Mouse (Mus musculus) mesoderm, embryonic 11.5 days (tissue): ENCODE data around the gene Sbk1.
"Not testable (repeated sequence)": the region's sequence is repeated elsewhere in the genome, so short reads cannot be mapped to it uniquely, and the experiment has no call there.

Source experiments
- DNase-seq: peaks from one replicate; pipeline ENCODE4 v3.0.0-alpha.2; 2012; ENCODE audit warnings: low read depth, low spot score

Gene Sbk1

DNA sequence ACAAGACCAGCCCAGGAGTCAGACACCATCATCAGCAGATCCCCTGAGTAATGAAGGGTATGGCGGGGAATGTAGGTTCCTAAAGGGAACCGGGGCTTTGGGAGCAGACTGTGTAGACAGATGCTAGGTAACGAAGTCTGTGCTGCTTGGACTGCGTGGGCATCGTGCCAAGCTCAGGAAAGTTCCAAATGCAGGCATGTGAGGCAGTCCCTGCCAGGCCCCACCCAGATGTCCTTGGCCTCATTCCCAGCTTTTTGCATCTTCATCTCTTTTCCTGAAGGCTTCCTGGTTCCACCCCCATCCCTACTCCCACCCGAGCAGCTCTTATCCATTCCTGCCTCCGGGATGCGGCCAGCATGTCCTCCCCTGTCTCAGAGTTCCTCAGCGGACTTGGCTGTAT is 6.5 kb upstream of the Sbk1 start:
- no peak for DNase-seq

GRCm38 (mm10) chr7:126266372-126266870 is 6.0 kb upstream of the Sbk1 start:
- no peak for DNase-seq

GRCm38 (mm10) chr7:126267606-126268005 is 4.8 kb upstream of the Sbk1 start:
- no peak for DNase-seq

DNA sequence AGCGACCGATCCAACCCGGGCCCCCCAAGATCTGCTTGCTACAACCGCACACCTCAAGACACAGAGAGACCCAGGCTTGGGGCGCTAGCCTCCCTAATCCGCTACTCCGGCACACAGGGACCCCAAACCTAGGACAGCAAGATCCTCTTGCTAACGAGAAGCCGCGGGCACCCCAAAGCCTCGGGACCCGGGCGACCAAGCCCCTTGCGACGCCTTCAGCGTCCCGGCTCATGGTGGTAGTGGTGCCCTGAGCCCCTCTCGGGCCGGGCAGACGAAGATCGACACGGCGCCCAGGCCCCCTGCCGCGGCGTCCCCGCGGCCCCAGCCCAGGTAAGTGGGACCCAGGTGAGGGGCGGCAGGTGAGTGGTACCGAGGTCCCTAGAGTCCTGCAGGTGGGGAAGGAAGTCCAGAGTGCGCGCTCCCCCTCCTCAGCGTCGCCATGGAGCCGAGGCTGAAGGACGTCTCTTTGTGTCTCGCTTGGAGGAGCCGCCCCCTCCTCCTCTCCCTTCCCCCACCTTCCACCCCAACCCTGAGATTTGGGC is 422 bp downstream of the Sbk1 start:
- peak; percentile 65 for DNase-seq

DNA sequence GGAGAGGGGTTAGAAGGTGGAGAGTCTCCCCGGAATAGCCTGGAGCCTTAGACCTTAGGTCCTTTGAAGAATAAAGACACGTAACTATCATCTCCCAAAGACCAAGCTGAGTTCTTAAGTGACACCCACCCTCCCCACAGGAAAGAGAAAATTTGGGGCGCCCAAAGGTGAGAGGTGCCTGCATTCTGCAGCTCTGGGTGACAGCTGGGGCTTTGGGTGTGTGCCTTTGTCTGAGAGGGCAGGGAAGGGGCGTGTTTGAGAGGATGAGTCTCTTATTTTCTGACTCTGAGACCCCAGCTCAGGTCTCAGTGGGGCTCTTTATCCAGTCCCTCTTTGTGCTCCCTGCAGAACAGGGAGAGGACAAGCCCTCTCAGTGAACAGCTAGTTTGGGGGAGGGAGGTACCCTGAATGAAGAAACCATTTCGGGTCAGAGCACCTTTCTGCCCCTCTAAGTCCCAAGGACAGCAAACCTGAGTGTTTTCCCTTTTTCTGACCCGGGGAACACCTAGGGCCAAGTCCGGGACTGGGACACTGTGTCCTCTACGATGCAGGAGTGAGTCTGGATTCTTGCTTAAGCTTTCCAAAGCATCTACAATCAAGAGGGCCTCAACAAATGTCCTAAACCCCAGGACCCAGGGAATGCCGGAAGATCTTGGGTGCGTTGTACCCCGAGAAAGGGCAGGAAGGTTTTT is 1.1 kb downstream of the Sbk1 start:
- no peak for DNase-seq

GRCm38 (mm10) chr7:126274137-126274536 is 1.7 kb downstream of the Sbk1 start:
- DNase-seq, result no peak

DNA sequence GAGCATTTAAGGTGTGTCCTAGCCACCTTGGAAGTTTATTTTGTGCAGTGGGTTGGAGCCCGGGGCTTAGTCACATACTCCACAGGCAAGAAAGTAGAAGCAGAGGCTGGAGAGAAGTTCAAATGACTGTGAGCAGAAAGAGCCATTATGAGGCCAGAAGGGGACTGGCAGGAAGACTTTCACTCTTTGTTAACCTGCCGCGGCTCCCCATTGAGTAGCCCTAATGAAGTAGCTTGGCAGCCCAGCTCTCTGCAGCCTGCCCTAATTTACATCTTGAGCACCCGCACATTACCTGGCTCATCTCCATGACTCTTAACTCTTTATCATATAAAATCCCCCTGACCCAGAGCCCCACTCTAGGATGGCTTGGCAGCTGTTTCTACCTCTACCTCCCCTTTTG is 2.2 kb downstream of the Sbk1 start:
- no peak for DNase-seq

- DNase-seq, result no peak
Observed at GRCm38 (mm10) chr7:126275711-126276110, 3.3 kb downstream of the Sbk1 start.

DNA sequence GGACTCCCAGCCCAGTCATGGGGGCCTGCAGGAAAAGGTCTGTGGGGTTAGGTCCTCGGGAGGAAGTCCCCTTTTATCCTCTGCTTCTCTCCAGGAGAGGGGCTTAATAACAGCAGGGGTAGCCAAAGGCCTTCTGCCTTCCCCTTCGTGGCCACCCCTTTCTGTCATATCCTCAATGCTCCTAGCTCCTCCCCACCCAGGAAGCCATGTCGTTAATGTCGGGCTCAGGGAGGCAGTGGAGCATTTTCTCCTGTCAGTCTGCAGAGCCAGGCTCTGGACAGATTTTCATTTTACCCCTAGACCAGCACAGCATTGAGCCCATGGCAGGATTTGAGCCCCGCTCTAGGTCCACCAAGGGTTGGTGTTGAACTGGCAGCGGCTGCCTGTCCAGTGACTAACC is 3.9 kb downstream of the Sbk1 start:
- no peak for DNase-seq

DNA sequence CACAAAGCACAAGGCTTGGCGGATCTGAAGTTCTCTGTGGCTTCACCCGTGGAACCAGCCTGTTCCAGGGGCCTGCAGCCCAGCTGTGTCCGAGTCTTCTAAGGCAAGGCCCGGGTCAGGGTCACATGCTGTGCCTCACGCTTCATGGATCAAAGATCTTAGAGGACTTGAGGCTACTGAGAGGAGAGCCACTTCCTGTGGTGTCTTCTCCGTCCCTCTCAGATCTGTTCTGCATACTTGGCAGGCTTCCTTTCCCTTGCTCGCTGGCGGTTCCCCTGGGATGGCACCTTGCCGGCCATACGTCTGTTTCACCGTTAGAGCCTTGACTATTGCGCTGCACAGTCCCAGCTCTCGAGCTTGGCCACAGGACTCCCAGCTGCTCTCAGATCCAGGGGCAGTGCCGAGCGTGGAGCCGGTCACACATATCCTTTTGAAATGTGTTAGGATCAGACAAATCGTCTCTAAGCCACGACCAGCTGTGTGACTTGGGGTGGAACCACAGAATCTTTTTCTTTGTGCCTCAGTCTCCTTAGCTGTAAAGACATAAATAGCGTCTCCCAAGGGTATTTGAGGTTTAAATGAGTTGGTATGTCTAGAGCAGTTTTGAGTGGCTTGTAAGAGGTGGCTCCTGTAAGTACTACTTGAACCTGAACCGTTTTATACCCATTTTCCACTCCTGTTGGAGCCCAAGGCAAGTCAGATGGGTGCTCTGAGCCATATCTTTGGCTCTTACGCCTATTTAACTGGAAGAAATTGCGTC is 5.3 kb downstream of the Sbk1 start:
- no peak for DNase-seq

DNA sequence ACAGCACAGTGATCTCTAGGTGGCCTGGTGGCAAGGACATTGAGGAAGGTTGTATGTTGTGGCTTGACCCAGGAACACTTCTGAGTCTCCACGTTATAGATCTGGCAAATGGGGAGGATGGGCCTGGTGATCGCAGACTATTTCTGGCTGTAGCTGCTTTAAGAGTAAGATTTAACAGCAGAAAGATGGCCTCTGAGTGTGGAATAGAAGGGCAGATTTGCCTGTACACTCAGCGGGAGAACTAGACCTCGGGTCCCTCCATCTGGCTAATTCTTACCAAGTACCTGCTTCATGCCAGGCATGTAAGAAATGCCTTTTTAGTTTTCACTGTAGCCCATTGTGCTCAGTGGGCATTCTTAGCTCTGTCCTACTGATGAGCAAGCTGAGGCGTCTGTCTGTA is 6.4 kb downstream of the Sbk1 start:
- DNase-seq, result no peak

- DNase-seq, result no peak
Observed at GRCm38 (mm10) chr7:126279774-126280482, 7.5 kb downstream of the Sbk1 start.

- no peak for DNase-seq
Observed at GRCm38 (mm10) chr7:126280696-126281095, 8.3 kb downstream of the Sbk1 start.

DNA sequence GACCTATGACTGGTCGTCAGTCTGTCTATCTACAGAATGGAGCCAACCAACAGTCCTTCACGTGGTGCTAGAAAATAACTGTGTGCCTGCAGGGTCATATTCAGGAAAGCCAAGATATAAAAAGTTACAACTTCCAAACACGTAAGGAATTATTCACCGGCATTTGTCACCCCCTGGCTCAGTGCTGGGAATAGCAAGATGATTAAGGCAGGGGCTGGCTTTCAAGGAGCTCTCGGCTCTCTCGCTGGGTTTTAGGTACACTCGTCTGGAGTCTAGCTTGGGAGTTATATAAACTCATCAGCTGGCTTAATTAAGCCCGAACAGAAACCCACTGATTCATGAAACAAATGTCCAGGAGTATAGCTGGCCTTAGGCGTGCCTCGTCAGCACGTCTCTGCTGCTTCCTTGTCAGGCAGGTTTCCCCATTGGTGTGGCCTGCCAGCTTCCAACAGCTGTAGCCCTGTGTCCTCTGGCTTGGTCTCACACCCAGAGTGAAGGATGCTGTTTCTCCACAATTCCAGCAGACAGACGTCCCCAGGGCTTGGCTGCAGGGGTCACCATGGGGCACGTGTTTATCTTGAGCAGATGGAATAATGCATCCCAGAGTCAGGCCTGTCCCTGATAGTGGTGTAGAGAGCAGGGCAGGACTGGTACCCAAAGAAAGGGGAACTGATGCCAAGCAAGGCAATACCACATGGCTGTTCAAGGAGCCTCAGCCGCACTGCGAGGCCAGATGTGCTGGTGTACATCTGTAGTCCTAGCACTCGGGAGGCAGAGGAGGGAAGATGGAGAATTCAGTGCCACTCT is 9.7 kb downstream of the Sbk1 start:
- no peak for DNase-seq

DNA sequence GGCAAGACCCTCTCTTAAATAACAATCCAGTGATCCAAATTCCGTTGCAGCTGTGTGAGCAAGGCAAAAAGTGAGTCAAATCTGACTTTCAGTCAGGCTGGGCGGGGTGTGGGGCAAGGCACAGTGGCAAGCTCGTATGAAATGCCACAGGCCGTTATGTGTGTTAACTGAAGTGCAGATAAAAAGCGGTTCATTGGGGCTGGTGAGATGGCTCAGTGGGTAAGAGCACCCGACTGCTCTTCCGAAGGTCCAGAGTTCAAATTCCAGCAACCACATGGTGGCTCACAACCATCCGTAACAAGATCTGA is 10.2 kb downstream of the Sbk1 start:
- not testable (repeated sequence) for DNase-seq

DNA sequence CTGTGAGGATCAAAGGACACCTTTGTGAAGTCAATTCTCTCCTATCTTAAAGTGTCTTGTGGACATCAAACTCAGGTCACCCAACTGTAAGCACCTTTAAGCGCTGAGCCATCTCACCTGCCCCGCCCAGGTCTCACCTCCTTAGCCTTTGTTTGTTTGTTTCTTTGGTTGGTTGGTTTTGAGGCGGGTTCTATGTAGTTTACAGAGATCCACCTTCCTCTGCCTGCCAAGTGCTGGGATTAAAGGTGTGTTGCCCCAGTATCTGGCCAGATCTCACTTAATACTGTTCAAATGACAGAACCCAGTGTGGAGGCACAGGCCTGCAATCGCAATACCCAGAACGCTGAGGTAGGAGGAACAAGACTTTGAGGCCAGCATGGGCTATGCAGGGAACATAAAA is 11.6 kb downstream of the Sbk1 start:
- DNase-seq, result no peak

- no peak for DNase-seq
Observed at GRCm38 (mm10) chr7:126284441-126284840, 12.0 kb downstream of the Sbk1 start.

- DNase-seq, result no peak
Observed at GRCm38 (mm10) chr7:126284865-126285264, 12.4 kb downstream of the Sbk1 start.

DNA sequence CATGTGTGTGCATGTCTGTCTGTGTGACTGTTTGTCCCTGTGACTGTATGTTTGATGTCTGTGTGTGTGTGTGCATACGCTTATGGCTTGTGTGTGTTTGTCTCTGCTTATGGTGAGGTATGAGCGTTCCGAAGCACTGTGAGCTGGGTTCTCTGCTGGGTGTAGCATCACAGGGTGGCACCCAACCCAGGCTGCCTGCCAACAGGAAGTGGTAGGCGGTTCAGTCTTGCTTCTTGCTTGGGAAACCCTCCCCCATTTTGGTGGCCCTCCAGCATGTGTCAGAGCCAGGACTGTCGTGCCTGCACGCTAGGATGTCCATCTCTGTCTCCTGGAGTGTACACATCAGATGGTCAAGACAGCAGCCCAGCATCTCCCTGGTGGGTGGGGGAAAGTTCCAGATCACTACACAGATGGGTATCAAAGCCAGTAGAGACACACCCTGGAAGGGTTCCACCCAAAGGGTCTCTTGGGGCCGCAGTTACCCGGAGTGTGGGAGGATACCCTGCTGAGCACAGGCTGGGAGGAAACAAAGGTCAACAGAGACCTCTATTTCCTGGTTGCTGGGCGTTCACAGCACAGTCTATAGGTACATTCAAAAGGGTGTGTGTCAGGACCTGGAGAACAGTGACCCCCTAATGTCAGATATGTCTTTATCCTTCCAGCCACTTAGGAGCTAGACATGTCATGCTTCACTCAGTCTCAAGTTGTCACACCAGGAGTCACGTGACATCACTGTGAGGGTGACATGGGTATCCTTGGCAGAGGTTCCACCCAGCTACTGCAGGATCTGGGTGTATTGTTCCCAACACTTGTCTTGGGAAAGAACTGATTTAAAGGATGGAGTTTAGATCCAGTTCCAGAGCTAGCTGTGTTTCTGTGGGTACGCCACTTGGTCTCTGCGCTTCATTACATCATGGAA is 13.1 kb downstream of the Sbk1 start:
- DNase-seq, result no peak

DNA sequence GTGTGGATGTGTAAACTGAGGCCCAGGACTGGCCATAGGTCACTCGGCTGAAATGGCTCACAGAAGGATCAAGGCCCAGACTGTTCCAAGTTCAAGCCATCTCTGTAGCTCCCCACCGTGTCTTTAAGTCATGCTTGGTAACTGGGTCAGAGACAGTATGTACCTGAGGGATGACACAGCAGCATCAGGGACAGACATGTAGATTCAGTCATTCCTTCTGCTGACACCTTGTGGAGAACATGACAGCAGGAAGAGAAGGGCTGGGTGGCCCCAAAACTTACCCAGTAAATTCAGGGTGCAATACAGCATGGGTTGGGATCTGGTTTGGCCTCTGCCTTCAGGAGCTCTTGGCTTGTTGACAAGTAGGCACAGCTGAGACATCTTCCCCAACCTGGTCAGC is 13.9 kb downstream of the Sbk1 start:
- no peak for DNase-seq
